Mouse (Mus musculus): ENCODE data around the gene Rnf126. TPM values are rescaled to one million over a fixed set of nuclear protein-coding genes. Genes with fewer than 3 reads are reported as not detected.

Rnf126 gene
- polyA plus RNA-seq, 1 experiment: 27.6 TPM

DNA sequence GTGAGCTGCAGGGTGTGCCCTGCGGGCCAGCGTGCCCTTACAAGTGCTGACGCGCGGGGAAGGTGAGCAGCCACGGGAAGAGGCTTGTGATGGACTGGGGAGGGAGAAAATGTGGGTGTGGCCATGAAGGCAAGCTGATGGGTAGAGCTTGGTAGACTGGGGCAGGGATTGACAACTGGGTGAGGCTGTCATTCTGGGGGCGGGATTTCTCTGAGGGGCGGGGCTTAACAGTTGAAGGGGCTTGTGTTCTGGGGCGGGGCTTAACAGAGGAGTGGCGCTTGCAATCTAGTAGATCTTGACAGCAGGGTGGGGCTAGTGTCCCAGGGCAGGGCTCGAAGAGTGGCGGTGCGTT lies 13.9 kb upstream of the Rnf126 start:
- peaks cover 5% of the 10 kb centered on the region for H3K4me1 ChIP-seq (ENCODE audit: control insufficient read depth, insufficient read depth, low read length)
- no peak overlapping the region for H3K27ac ChIP-seq (ENCODE audit: insufficient read depth, low read depth, low read length)

DNA sequence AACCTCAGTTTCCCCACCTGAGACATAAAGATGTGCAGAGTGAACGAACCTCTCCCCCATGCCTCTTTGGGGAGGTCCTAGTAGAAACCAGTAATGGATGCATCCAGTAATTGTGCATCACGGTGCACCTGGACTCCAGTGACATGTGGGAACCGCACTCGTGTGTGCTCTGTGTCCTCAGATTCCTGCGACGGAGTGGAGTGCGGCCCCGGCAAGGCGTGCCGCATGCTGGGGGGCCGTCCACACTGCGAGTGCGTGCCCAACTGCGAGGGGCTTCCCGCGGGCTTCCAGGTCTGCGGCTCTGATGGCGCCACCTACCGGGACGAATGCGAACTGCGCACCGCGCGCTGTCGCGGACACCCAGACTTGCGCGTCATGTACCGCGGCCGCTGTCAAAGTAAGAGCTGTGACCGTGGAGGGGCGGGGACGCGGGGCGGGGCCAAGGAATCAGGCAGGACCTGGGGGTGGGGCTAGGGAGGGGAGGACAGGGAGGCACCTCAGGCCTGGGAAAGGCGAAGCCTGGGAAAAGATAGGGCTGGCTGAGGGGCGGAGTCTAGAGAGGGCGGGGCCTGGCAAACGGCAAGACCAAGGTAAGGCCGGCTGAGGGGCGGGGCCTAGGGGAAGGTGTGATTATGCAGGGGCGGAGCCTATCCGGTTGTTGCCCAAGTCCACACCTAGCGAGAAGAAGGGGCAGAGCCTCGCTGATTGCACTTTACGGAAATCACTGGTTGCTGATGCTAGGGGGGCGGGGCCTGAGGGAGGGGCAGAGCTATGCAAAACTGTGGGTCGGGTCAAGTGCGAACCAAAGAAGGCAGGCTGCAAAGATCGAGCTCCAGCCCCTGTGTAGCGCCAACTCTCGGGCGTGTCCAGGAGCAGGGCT lies 13.3 kb upstream of the Rnf126 start:
- Histone ChIP-seq H3K27ac (ENCODE audit: insufficient read depth, low read depth, low read length) (no peak overlapping the region), H3K4me1 (ENCODE audit: control insufficient read depth, insufficient read depth, low read length) (peaks cover 5% of the 10 kb centered on the region), H3K4me3 (ENCODE audit: insufficient read depth, low read length) (peak overlapping the region; percentile 78)
- TF ChIP-seq POLR2A (IDR thresholded peaks at IDR 0.05; ENCODE audit: borderline replicate concordance, low read depth, low read length) (no peak), CTCF (IDR thresholded peaks at IDR 0.05; ENCODE audit: low read depth, low read length) (peak; percentile 88)

More for the DNA sequence above, 13.9 kb upstream of the Rnf126 start:
- H3K4me3 ChIP-seq (ENCODE audit: insufficient read depth, low read length): peak overlapping the region; percentile 78
- no peak for TF ChIP-seq CTCF (IDR thresholded peaks at IDR 0.05; ENCODE audit: low read depth, low read length)
- no peak for TF ChIP-seq POLR2A (IDR thresholded peaks at IDR 0.05; ENCODE audit: borderline replicate concordance, low read depth, low read length)

DNA sequence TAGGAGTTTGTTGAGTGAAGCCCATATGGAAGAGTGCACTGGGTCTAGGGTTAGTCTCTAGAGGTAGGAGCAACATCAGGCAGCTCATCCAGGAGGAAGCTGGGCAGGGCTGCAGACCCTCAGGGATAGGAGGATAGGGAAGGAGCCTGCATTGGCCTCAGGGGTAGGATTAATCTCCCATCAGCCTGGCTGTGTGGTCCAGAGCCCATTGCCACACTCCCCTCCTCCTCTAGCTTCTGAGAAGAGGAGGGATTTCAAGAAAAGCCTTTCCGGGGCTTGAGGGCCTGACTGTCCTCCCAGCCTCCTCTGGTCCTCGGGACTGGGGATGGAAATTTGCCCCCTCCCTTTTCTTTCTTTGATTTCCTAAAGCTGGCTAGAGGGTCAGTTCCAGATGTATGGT lies 12.4 kb upstream of the Rnf126 start:
- Histone ChIP-seq H3K4me1 (ENCODE audit: control insufficient read depth, insufficient read depth, low read length) (peaks cover 5% of the 10 kb centered on the region), H3K4me3 (ENCODE audit: insufficient read depth, low read length) (no peak overlapping the region), H3K27ac (ENCODE audit: insufficient read depth, low read depth, low read length) (no peak overlapping the region)
- TF ChIP-seq CTCF (IDR thresholded peaks at IDR 0.05; ENCODE audit: low read depth, low read length): no peak
- no peak for TF ChIP-seq POLR2A (IDR thresholded peaks at IDR 0.05; ENCODE audit: borderline replicate concordance, low read depth, low read length)

DNA sequence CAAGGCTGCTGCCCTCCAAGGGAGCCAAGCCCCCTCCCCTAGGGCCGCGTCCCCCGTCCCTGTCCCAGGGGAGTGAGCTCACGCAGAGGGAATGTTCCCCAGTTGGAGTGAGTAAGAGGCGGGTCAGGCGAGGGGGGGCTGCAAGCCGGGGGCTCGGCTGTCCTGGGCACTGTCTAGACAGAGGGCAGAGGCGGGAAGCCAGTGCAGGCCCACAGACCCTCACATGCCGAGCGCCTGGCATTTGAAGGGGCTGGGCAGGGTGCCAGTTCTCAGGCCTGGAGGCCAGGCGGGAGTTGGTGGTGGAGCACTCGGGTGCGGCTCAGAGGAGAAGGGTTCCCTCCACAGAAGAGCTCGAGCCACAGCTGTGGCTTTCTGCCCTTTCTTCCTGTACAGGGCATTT lies 11.3 kb upstream of the Rnf126 start:
- no peak overlapping the region for H3K4me3 ChIP-seq (ENCODE audit: insufficient read depth, low read length)
- TF ChIP-seq CTCF (IDR thresholded peaks at IDR 0.05; ENCODE audit: low read depth, low read length) (no peak), POLR2A (IDR thresholded peaks at IDR 0.05; ENCODE audit: borderline replicate concordance, low read depth, low read length) (no peak)
- peaks cover 5% of the 10 kb centered on the region for H3K4me1 ChIP-seq (ENCODE audit: control insufficient read depth, insufficient read depth, low read length)
- no peak overlapping the region for H3K27ac ChIP-seq (ENCODE audit: insufficient read depth, low read depth, low read length)

DNA sequence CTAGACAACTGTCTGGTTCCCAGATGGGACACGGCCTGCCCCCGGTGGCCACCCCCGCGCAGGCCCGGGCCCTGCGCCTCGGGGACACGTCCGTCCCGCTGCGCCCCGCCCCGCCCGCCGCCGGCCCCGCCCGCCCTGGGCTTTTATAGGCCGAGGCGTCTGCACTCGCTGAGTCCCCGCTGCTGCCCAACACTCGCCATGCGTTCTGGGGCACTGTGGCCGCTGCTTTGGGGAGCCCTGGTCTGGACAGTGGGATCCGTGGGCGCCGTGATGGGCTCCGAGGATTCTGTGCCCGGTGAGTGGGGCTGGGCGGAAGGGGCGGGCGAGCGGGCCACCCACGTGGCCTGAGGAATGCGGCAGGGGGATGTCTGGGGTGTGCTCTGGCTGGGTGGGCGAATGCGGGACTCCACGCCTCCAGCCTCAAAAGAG lies 10.4 kb upstream of the Rnf126 start, which contains the start of gene Fstl3:
Gene Fstl3 (plus strand): TSS at position 170 of the 429 bp plus-strand sequence.
- Histone ChIP-seq H3K4me3 (ENCODE audit: insufficient read depth, low read length) (peak within 1 kb of the TSS; percentile 18; the same call in 1 of the 2 replicates), H3K27ac (ENCODE audit: insufficient read depth, low read depth, low read length) (no peak within 1 kb of the TSS), H3K4me1 (ENCODE audit: control insufficient read depth, insufficient read depth, low read length) (peaks cover 5% of the 10 kb centered on the region)
- TF ChIP-seq CTCF (IDR thresholded peaks at IDR 0.05; ENCODE audit: low read depth, low read length): no peak
- TF ChIP-seq POLR2A (IDR thresholded peaks at IDR 0.05; ENCODE audit: borderline replicate concordance, low read depth, low read length): no peak

DNA sequence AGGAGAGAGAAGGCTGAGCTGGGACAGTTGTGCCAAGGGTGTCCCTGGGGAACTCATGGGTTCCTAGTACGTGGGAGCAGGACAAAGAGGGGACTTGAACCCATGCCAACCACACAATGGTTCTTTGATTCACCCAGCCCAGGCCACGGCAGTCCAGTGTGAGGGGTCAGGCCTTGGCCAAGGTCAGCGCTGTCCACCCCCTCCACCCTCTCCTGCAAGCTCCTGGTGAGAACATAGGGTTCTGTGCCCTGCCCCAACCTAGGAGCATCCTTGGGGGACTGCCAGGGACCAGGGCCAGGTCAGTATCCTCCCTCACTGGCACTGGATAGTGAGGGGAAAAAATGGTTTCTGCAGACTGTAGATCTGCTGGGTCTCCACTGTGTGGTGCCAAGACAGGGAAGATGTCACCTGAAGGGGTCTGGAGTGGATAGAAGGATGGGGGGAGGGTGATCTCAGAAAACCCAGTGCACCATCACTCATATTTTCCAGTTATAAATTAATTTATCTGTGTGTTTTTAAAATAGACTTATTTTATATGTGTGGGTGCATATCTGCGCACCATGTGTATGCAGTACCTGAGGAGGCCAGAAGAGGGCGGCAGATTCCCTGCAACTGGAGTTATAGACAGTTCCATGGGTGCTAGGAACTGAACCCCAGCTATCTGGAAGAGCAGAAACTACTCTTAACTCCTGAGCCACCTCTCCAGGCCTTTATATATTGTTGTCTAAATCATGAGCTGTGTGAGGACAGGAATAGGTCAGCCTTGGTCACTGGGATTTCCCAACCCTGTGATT lies 7.9 kb upstream of the Rnf126 start:
- H3K4me3 ChIP-seq (ENCODE audit: insufficient read depth, low read length): no peak overlapping the region
- no peak overlapping the region for H3K27ac ChIP-seq (ENCODE audit: insufficient read depth, low read depth, low read length)
- TF ChIP-seq CTCF (IDR thresholded peaks at IDR 0.05; ENCODE audit: low read depth, low read length) (no peak), POLR2A (IDR thresholded peaks at IDR 0.05; ENCODE audit: borderline replicate concordance, low read depth, low read length) (no peak)
- no peaks in the 10 kb centered on the region for H3K4me1 ChIP-seq (ENCODE audit: control insufficient read depth, insufficient read depth, low read length)

DNA sequence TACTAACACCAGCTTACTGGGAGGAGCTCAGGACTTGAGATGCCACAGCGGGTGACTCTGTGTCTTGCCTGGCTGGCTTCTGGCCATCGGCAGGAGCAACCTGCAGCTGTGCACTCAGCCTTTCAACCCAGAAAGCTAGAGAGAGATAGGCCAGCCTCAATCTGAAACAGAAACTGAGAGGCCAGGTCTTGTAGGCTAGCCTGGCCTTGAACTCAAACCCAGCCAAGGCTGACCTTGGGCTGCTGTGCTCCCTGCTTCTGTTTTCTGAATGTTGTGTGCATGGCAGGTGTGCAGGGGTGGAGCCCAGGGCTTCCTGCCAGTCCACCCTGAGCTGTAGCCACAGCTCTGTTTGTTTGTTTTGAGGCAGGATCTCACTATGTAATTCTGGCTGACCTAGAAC lies 6.5 kb upstream of the Rnf126 start:
- no peak overlapping the region for H3K4me3 ChIP-seq (ENCODE audit: insufficient read depth, low read length)
- H3K4me1 ChIP-seq (ENCODE audit: control insufficient read depth, insufficient read depth, low read length): no peaks in the 10 kb centered on the region
- TF ChIP-seq CTCF (IDR thresholded peaks at IDR 0.05; ENCODE audit: low read depth, low read length): no peak
- no peak overlapping the region for H3K27ac ChIP-seq (ENCODE audit: insufficient read depth, low read depth, low read length)

DNA sequence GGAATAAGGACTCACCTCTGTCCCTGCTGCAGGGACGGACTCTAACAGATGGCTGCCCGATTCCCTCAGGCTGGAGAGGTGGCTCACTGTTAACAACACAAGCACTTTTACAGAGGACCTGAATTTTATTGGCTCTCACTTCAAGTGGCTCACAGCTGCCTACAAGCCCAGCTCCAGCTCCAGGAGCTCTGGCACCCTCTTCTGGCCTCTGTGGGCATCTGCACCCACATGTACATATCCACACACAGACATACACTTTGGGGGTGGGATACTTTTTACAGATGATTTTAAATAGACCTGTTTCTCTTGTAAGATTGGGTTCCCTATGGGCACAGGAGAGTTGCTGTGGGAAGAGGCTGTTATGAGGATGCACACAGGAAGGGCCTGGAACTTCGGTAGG lies 5.6 kb upstream of the Rnf126 start:
- peaks cover 3% of the 10 kb centered on the region; the same call in 1 of the 2 replicates for H3K4me1 ChIP-seq (ENCODE audit: control insufficient read depth, insufficient read depth, low read length)
- no peak overlapping the region for H3K4me3 ChIP-seq (ENCODE audit: insufficient read depth, low read length)
- TF ChIP-seq CTCF (IDR thresholded peaks at IDR 0.05; ENCODE audit: low read depth, low read length) (no peak), POLR2A (IDR thresholded peaks at IDR 0.05; ENCODE audit: borderline replicate concordance, low read depth, low read length) (no peak)
- H3K27ac ChIP-seq (ENCODE audit: insufficient read depth, low read depth, low read length): no peak overlapping the region

DNA sequence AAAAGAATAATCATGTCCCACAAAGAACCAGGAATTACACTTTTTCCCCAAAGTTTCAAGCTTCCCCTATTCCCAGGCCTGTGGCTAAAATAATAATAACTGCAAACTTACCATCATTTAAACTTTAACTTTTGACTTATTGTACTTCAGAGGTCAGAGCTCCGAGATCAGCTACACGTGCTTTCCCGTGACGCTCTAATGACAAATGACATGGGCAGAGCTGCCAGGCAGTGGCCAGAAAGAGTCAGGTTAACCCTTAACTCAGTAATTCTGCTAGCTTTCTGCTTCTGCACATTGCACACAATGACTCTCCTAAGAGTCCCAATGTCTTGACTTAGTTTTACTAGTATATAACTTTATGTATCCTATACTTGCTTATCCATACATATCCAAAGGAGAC lies 2.6 kb upstream of the Rnf126 start:
- Histone ChIP-seq H3K4me1 (ENCODE audit: control insufficient read depth, insufficient read depth, low read length) (peaks cover 15% of the 10 kb centered on the region), H3K27ac (ENCODE audit: insufficient read depth, low read depth, low read length) (no peak overlapping the region), H3K4me3 (ENCODE audit: insufficient read depth, low read length) (no peak overlapping the region)
- TF ChIP-seq CTCF (IDR thresholded peaks at IDR 0.05; ENCODE audit: low read depth, low read length) (no peak), POLR2A (IDR thresholded peaks at IDR 0.05; ENCODE audit: borderline replicate concordance, low read depth, low read length) (no peak)

DNA sequence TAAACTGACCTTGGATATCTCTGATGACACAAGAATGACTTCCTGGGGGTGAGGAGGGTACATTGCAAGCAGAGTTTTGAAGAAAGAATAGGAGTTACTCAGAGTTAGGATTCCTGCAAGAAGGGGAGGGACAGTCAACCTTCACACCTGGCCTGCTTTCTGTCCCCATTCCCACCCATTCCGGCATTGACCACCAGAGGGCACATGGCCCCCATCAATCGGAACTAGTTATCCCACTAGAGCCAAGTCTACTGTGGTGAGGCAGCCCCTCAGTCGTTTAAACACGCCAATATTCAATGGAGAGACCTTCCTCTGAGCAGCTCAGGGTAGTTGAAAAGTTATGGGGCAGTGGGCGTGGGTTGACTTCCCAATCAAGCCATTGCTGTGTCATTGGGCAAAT lies 1.6 kb upstream of the Rnf126 start:
- Histone ChIP-seq H3K27ac (ENCODE audit: insufficient read depth, low read depth, low read length) (no peak overlapping the region), H3K4me3 (ENCODE audit: insufficient read depth, low read length) (no peak overlapping the region), H3K4me1 (ENCODE audit: control insufficient read depth, insufficient read depth, low read length) (peaks cover 24% of the 10 kb centered on the region)
- TF ChIP-seq POLR2A (IDR thresholded peaks at IDR 0.05; ENCODE audit: borderline replicate concordance, low read depth, low read length): no peak
- TF ChIP-seq CTCF (IDR thresholded peaks at IDR 0.05; ENCODE audit: low read depth, low read length): peak; percentile 86
